Mouse (Mus musculus): ENCODE measurements around the gene Vwce.
A peak's percentile ranks its signal among the peaks of the same experiment; 100 is the strongest.

Vwce gene

DNA sequence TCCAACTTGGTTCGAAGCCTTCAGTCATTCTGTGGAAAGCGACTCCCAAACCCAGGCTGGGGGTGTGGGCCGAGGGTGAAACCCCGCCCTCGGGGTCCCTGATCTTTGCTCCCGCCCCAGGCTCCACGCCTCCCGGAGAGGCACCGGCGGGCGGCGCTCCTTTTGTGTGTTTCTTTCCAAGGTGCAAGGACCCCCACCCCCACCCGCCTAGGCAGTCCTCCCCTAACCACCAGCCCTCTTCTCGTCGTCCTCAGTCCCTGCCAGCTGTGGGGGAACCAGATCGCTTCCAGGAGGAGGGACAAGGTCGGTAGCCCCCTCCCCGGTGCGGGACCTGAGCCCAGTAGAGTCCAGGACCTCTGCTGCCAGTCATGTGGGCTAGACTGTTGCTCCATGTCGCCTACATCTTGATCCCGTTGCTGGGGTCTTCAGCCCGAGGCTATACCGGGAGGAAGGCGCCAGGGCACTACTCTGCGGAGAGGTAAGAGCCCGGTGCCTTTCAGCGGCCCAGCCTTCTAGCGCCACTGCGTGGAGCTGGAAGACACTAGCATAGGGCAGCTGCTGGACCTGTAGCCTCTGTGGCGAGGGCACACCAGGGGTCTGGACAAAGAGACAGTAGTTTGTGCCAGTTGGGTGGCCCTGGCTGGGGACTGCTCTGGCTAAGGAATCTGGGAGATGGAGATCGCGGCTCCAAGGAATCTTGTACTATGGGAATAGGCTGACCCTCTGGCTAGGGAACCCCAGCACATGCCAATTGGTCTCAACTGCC lies at the start of gene Vwce:
Vwce (plus strand) TSS at position 108 of the 766 bp plus-strand sequence.
- DNase-seq, result peak; percentile 67

DNA sequence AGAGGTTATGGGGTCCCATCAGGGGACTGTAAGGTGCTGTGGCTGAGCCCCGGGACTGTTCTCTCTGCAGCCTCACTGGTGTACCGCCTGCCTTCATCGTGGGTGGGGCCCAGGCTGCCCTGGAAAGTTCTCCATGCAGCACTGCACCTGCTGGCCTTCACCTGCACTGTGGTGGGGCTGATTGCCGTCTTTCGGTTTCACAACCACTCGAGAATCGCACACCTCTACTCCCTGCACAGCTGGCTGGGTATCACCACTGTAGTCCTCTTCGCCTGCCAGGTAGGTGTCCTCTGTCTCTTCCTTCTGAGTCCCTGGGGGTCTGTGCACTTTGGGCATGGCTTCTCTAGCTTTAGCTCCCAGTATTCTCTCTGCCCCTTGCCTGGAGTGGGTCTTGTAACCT lies 48.9 kb upstream of the Vwce start:
- DNase-seq, result no peak

DNA sequence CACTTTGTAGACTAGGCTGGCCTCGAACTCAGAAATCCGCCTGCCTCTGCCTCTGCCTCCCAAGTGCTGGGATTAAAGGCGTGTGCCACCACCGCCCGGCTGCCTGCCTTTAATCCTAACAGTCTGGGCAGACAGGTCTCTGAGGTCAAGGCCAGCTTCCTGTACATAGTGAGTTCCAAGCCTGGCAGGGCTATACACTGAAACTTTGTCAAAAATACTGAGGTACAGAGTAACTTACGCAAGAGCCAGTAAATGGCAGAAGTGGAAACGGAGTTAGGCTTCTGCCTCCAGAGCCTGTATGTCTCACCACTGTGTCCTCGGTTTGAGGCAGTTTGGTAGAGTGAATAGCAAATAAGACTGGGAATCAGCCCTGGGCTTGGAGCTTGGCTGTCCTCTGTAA lies 46.8 kb upstream of the Vwce start:
- no peak for DNase-seq

DNA sequence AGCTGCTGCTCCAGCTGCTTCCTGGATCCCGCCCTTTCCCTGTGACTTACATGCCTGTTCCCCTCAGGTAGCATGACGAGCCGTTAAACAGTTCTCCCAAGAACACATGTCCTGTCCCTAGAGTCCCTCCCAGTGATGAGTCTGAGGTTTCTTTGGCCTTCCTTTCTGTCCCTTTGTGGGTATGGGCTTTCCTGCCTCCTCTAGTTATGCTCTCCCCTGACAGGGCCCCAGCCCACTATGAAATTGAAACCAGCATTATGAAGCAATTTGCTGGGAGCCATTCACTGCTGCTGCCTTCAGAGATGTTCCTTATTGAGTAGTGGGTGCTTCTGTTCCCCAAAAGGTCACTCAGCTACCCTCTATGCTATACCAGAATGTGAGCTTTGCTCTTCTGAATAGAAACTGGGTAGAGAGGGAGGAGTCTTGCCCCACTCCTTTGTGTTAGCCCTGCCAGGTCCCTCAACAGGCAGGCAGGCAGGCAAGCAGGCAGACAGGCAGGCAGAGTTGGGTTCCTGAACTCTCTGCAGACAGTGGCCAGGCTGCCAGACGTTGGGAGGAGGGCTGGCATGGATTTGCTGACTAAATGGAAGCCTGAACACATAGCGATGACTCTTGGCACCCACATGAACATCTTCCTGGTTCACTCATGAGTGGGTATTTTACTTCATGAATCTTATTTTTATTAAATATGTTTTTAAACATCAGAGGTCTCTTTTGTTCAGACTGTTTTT lies 44.7 kb upstream of the Vwce start:
- no peak for DNase-seq

DNA sequence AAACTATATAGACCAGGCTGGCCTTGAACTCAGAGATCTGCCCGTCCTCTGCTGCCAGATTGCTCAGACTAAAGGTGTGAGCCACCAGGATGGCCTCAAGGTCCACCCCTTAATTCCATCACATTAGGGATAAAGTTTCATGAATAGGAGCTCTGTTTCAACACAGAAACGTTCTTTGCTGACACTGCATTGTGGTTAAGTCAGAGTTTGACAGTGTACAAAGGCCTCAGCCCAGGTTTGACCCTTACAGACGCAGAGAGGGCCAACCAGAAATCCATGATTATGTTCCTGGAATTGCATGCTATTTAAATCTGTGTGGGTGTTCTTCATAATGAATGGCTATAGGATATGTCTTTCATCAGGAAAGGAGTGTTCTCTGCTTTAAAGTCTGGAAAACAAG lies 43.7 kb upstream of the Vwce start:
- no peak for DNase-seq

DNA sequence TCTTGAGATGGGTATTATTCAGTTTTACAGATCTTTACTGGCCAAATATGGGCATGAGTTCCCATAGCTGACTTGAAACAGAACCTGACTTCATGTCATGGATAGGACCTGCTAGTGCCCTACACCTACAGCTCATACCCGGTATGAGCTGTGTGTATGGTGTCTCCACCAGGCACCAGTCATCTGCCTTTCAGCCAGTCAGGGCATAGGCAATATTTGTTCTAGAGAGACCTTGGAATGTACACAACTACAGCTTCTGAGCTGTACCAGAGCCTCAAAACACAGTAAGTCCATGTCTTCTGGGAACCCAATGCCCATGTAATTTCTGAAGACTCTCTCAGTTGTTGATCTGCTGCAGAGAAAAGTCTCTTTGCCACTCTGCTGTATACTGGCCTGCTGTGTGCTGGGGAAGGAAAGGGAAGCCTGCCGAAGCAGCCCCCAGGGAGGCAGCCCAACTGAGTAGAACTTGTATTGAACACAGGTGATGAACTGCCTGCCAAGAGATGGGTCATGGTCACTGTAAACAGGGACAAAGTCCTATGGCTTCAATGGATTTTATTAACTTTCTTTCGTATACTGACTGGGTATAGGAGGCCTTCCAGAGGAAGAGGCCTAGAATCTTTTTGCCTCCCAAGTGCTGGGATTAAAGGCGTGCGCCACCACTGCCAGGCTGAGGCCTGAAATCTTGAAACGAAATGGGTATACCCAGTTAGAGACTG lies 42.2 kb upstream of the Vwce start:
- DNase-seq, result no peak

DNA sequence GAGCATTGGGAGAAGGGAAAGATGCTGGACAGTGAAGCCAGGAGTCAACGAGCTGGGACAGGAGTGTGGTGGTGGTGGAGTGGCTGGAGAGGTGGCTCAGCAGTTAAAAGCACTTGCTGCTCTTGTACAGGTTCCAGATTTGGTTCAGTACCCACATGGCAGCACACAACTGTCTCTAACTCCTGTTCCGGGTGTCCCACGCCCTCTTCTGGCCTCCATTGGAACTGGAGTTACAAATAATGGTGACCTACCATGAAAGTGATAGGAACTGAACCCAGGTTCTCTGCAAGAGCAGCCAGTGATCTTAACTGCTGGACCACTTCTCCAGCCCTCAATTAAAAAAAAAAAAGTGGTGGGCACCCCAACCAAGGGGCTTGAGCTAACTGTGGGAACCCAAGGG lies 35.8 kb upstream of the Vwce start:
- DNase-seq, result no peak

DNA sequence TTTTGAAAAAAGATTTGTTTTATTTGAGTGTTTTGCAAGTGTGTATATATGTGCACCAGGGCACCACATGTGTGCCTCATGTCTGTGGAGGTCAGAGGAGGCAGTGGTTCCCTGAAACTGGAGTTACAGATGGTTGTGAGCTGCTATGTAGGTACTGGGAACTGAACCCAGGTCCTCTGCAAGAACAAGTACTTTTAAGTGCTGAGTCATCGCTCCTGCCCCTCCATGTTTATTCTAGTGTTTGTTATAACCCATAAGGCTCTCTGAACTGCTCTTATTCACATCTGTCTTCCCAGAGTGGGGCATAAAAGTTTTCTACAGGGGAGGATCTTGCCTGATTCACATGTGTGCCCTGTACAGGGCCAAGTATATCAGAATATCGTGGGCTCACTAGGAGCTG lies 34.4 kb upstream of the Vwce start:
- no peak for DNase-seq

DNA sequence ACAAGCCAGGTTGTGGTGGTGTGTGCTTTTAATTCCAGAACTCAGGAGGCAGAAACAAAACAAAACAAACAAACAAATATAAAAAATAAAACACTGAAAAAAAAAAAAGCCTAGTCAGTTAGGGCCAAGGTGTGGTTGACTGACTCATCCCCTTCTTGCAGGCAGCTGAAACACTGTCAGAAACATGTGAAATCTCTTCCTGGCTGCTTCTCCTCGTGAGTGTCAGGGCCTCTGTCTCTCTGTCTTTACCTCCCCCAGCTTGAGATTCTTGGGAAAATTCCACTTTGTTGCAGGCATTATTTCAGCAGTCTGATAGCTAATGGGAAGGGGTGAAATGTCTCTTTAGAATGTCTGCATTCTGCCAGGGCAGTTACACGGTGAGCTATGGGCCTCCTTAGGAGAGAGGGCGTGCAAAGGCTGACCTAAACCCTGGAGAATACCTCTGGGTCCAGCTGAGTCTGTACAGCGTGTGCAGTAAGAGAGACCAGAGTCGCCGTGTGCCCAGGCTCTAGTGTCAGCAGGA lies 31.7 kb upstream of the Vwce start:
- DNase-seq, result no peak

DNA sequence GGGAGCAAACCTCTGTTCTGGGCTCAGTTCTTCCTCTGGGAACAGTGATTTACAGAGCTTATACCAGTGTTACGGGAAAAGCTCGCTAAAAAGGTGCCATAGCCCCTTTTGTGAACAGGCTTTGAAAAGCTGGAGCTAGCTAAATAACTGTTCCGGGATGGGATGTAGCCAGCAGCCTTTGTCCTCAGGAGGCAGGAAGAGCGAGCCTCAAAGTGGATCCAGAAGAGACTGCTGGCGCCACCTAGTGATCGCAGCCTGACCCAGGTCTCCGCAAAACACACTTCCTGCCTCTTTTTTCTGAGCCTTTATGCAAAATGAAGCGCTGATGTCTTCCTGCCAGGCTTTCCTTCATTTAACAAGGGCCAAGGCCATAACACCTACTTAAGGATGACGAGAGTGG lies 31.2 kb upstream of the Vwce start:
- peak; percentile 88 for DNase-seq

DNA sequence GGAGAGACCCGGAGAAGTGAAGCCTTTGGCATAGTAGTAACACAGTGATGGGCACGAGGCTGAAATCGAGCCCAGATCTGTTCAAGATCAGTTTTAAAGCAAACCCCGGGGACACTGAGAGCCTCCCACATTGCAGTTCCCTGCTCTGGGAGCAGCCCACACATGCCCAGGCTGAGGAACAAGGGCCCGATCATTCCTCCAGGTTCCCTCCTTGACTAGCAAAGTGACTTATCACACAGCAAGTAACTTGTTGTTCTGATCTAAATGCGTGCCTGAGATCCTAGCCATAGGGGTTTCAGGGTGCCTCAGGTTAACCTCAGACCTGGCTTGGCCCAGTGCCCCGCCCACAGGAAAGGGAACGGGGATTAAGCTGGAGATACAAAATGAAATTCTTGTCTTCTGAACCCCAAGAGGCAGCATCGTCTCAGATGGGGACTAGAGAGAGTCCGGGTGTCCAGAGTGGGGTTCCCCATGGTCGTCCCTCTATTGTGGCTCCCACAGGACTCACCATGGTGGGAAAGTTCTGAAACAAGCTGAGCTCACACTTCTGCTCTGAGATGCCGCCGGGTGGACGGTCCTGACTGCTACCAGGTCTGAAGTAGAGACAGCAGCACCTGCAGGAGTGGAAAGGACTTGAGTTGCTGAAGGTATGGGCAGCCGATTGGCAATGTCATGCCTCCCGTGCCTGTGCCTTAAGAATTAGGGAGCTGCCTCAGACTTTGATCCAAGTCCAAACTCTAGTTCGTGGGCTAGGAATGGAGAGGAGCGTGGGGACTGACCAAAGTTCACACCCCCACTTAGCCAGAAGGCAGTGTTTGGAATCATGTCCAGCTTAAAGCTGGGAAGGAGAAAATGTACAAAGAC lies 30.1 kb upstream of the Vwce start:
- DNase-seq, result peak; percentile 57

DNA sequence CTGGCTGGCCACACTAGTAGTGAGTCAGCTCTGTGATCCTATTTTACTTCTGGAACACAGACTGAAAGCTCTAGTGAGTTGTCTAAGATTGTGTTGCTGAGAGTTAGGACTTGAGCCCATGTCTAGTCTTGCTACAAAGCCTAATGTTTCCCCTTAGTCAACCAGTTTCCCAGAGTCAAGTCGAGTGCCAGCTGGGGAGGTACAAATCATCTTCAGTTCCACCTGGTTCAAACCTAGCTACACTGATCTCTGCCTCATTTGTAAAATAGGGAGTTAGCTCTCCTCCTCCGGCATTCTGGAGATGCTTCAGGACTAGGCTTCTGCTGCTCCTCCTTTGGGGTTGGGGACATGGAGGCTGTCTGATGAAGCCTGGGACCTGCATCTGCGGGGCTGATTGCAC lies 29.5 kb upstream of the Vwce start:
- peak; percentile 24 for DNase-seq

DNA sequence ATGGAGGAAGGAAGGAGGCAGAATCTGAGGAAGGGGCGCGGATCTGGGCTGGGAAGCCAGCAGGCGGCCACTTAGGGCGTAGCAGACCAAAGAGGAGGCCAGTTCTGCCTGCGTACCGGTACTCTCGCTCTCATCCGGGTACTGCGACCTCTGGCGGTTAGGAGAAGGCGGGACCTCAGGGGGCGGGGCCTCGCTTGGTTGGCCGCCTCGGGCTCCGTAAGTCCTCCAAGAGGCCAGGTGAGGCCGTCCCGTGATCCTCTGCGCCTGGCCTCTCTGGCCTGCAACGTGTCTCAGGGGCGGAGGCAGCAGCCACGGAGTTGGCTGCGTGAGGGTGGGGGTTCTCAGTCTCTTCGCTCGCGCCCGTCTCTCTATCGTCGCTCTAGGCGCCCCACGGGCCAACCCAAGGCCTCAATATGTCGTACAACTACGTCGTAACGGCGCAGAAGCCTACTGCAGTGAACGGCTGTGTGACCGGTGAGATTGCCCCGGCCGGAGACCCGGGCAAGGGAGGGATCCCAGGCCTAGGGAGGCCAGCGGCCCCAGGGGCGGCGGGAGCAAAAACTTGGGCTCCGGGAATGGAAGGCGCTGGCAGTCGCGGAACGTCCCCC lies 28.6 kb upstream of the Vwce start, which contains the start of the genes Ddb1 and Tkfc:
Ddb1 (plus strand) TSS at position 35 of the 608 bp plus-strand sequence.
Tkfc (minus strand) TSS at position 362 of the 608 bp plus-strand sequence.
- DNase-seq, result peak; percentile 99

DNA sequence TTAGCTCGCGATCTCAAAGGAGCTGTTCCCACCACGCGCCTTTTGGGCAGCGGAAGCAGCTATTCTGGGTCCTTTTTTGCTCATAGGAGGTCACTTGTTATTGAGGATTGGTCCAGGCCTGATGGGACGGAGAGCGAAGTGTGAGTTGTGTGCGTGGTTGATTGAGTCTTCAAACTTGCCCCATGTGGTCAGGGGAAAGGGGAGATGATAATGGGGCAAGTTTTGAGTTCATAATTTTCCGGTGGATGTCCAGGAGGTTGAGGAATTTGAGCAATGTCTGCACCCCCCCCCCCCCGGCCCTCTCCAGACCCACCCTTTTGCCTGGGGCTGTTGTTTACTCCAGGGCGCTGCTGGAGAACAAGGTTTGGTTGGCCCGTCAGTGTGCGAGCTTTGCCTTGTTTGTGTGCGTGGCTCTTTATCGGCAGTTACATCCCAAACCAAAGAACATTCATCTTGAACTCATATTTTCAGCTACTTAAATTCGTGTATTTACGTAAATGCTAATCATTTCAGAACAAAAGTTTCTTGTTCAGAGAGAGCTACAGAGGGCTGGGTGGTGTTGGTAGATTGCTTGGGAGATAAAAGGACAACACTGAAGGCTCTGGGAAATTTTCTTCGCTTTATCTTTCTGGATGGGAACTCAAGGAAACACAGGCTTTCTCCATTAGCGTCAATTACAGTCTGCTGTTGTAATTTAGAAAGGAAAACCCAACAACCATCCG lies 28.0 kb upstream of the Vwce start:
- no peak for DNase-seq

DNA sequence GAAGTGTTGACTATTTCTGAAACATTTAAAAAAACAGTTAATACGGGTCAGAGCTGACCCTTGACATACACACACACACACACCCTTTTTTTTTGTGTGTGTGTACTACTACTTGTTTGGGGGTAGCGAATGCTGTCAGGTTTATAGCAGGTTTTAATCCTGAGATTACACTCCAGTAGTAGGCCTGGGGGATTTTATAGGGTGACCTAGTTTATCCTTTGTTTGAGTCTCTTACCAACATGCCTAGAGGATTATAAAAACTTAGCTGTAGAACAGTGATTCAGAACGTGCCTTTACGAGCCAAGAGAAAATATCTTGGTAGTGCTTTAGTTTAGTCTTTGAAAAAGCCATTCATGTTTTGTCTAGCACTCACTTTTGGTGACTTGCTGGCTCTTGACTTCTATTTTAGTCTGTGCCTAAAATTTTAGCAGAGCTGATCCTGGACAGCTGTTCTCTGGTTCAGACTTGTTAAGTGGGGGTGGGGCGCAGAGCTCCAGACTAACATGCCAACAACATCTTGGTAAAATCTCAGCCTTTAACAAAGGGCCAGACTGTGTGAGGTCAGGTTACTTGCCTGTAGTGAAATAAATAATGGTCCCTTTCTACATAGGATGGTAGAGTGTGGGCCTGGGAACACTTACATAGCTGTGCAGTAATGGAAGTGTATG lies 25.3 kb upstream of the Vwce start:
- no peak for DNase-seq

DNA sequence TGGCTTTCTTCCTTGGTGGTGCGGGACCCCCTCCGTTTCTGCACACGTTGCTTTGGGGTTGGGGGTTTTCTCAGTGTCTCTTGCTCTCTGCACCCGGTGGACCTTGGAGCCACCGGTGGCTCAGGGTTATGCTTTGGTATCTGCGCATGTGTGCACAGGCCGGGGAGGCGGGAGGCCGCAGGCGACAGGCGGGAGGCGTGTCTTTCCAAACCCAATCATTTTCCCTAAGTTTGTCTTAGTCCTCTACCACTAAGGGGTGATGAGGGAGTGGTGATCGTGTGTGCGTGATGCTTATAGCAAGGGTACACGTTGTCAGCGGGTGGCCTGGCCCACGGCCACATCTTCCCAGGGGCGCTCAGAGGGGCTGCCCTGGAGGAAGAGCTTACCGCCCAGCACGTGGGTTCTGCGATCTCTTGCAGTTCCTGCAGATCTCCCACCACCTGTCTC lies 882 bp downstream of the Vwce start:
- DNase-seq, result peak; percentile 69

DNA sequence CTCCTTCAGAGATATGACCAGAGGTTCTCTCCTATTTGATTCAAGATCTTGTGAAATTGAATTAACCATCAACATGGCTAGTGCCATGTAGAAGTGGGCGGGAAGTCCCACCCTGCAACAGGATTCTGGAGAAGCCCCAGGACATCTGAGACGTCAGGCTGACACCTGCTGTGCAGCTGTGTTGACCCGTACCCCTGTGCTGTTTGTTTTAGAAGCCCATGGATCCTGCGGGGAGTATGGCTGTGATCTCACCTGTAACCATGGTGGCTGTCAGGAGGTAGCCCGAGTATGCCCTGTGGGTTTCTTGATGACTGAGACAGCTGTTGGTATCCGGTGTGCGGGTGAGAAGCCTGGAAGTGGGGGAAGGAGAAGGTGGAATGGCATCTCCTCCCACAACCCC lies 3.8 kb downstream of the Vwce start:
- no peak for DNase-seq

DNA sequence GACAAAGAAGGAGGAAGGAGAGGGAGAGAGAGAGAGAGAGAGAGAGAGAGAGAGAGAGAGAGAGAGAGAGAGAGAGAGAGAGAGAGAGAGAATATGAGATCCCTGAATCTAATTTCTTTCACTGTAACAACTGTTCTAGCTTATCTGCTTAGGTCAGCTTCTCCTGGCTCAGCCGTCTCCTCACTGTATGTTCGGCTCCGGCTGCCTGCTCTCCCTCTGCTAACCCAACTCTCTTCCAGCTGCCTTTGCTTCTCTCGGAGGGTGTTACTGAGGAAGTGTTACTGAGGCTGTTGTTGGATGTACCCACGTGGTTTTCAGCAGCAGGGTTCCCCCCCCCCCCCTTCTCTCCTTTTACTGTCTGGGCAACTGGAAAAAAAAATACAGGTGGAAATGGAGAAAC lies 6.1 kb downstream of the Vwce start:
- no peak for DNase-seq

DNA sequence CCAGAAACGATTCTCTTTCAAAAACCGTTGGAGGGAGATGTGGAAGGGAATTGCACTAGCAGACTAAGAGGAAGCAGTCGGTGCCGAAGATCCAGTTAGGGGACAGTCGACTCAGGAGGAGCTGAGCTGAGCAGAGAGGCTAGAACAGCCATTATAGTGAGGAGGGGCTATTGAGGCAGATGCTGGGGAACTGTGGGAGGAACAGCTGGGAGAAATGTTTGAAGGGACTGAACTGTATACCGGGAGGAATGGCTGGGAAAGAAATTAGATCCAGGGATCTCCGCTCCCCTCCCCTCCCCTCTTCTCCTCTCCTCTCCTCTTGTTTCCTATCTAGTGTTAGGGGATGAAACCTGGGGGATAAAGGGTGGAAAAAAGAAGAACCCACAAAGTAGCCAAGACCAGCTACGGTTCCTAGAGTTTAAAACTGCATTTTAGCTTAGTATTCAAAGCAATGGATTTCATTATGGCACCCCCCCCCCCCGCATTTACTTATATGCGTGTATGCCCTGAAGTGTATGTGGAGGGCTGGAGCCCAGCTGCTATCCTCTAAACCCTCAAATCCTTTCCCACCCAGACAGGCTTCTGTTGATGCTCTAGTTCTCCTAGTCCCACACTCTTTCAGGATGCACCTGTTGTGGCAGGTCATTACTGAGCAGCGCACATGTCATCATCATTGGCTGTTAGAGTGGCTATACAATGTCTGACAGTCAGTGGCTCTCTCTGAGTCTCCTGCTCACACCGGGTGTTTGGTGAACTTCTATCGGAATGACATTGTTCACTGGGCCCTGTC lies 6.8 kb downstream of the Vwce start:
- no peak for DNase-seq

DNA sequence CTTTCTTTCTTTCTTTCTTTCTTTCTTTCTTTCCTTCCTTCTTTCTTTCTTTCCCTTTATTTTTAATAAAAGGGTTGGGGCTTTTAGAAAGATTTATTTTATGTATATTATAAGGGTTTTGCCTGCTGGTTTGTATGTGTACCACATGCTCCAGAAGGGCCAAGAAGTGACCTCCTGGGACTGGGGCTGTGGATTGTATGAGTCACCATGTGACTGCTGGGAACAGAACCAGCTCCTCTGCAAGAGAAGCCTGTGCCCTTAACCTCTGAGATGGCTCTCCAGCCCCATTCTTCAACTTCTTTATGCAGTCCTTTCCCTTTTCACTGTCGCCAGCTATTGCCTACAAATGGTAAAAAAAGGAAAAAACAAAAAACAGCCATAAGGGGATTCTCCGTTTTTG lies 11.6 kb downstream of the Vwce start:
- no peak for DNase-seq
